Mouse (Mus musculus) liver, embryonic 16.5 days (tissue): ENCODE measurements around the gene Gm28048. TPM values are rescaled to one million over a fixed set of nuclear protein-coding genes. Genes with fewer than 3 reads are reported as not detected.

Experiments
- ATAC-seq: fragments of 200-750 bp; cut with Nextera tagmentation; 2 replicates; pipeline ENCODE4 v1.8.0; 2017; ENCODE audit warnings: low read depth, mild to moderate bottlenecking, moderate number of reproducible peaks, moderate library complexity
- H3K27ac ChIP-seq: fragments of 300-500 bp; sonication (generic); 2 replicates; pipeline ENCODE4 v1.5.1; 2014; ENCODE audit warnings: mild to moderate bottlenecking, low read length
- H3K27me3 ChIP-seq: fragments of 300-500 bp; sonication (generic); 2 replicates; pipeline ENCODE4 v1.6.1; 2014; ENCODE audit warnings: low read depth, low read length, mixed read lengths; ENCODE audit not compliant: control insufficient read depth, insufficient read depth
- H3K36me3 ChIP-seq: fragments of 300-500 bp; sonication (generic); 2 replicates; pipeline ENCODE4 v1.6.1; 2014; ENCODE audit warnings: mild to moderate bottlenecking; ENCODE audit not compliant: control insufficient read depth, insufficient read depth
- H3K4me1 ChIP-seq: fragments of 300-500 bp; sonication (generic); 2 replicates; pipeline ENCODE4 v1.6.1; 2014; ENCODE audit warnings: low read depth, low read length, mixed read lengths; ENCODE audit not compliant: control insufficient read depth
- H3K4me2 ChIP-seq: fragments of 300-500 bp; sonication (generic); 2 replicates; pipeline ENCODE4 v1.6.1; 2014; ENCODE audit warnings: low read depth, low read length, mixed read lengths
- H3K4me3 ChIP-seq: fragments of 300-500 bp; sonication (generic); 2 replicates; pipeline ENCODE4 v1.5.1; 2014; ENCODE audit warnings: low read depth, mild to moderate bottlenecking, low read length
- H3K9ac ChIP-seq: fragments of 300-500 bp; sonication (generic); 2 replicates; pipeline ENCODE4 v1.6.1; 2014; ENCODE audit warnings: low read depth, low read length
- H3K9me3 ChIP-seq: fragments of 300-500 bp; sonication (generic); replicated peaks from 2 replicates; pipeline ENCODE4 v1.6.1; 2016; ENCODE audit warnings: low read length; ENCODE audit not compliant: control insufficient read depth
- WGBS: fragments of 180-500 bp; shearing (Covaris S2); extraction: QIAGEN DNeasy Blood & Tissue Kit; methylation state at CpG from one replicate; pipeline ENCODE4 v1.1.7; 2014; ENCODE audit not compliant: insufficient replicate concordance; 5-methylcytosine and 5-hydroxymethylcytosine counted together
- polyA plus RNA-seq: library from polyadenylated mRNA; unstranded; fragments of >200 nt; fragmentation: Nextera tagmentation; extraction: Ambion mirVana; gene quantifications from 2 replicates; pipeline ENCODE4 v1.2.1, GENCODE M21; 2015

Gm28048 gene
- polyA plus RNA-seq, 1 experiment from 2014 or later, result 6.4 TPM

- Histone ChIP-seq H3K9ac (no peak overlapping the region), H3K27me3 (no peaks in the 10 kb centered on the region), H3K4me2 (no peak overlapping the region), H3K4me3 (no peak overlapping the region), H3K36me3 (no peaks in the 10 kb centered on the region), H3K9me3 (no peaks in the 10 kb centered on the region), H3K4me1 (no peaks in the 10 kb centered on the region; the same call in 1 of the 2 replicates), H3K27ac (no peak overlapping the region)
- no peak for ATAC-seq
- 52% methylated on average over 3 of the region's 3 CpGs for WGBS
These were observed 88.8 kb downstream of the Gm28048 start for GRCm38 (mm10) chr11:22893075-22893474.

GRCm38 (mm10) chr11:22892466-22892865 is 89.4 kb downstream of the Gm28048 start:
- 65% methylated on average over 6 of the region's 6 CpGs for WGBS
- Histone ChIP-seq H3K27me3 (no peaks in the 10 kb centered on the region), H3K4me2 (no peak overlapping the region), H3K4me1 (no peaks in the 10 kb centered on the region; the same call in 1 of the 2 replicates), H3K36me3 (no peaks in the 10 kb centered on the region), H3K9ac (no peak overlapping the region), H3K27ac (no peak overlapping the region), H3K9me3 (no peaks in the 10 kb centered on the region), H3K4me3 (no peak overlapping the region)
- ATAC-seq, result no peak

- H3K27me3 ChIP-seq, result no peaks in the 10 kb centered on the region
- H3K27ac ChIP-seq, result no peak overlapping the region
- H3K9ac ChIP-seq, result no peak overlapping the region
- no peaks in the 10 kb centered on the region; the same call in 1 of the 2 replicates for H3K4me1 ChIP-seq
- no peaks in the 10 kb centered on the region for H3K36me3 ChIP-seq
- no peak overlapping the region for H3K4me3 ChIP-seq
- 51% methylated on average over 7 of the region's 7 CpGs for WGBS
- H3K9me3 ChIP-seq, result no peaks in the 10 kb centered on the region
- H3K4me2 ChIP-seq, result no peak overlapping the region; the same call in 1 of the 2 replicates
- ATAC-seq, result peak; percentile 67
These were observed 90.0 kb downstream of the Gm28048 start for GRCm38 (mm10) chr11:22891876-22892275.

DNA sequence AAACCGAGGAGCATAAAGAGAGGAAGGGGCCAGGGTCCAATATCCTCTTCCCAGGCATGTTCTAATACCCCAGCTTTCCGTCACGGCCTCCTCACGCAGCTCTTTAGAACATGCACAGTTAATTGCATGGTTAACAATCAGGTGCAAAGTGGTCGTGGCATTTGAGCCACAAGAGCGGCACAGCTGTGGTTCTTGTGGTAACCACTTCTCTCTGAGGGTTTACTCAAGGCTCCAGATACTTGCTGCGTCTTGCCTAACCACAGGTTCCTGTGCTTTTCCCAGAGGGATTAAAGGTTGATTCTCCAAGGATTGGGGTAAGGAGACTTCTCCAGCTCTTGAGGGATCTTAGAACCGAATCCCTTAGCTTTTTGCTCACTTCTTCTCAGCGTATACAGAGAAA is 90.6 kb downstream of the Gm28048 start:
- H3K4me3 ChIP-seq, result no peak overlapping the region
- no peaks in the 10 kb centered on the region for H3K27me3 ChIP-seq
- ATAC-seq, result no peak
- no peak overlapping the region for H3K9ac ChIP-seq
- H3K4me2 ChIP-seq, result no peak overlapping the region
- no peak overlapping the region for H3K27ac ChIP-seq
- WGBS, result 36% methylated on average over 9 of the region's 9 CpGs
- no peaks in the 10 kb centered on the region for H3K36me3 ChIP-seq
- no peaks in the 10 kb centered on the region for H3K9me3 ChIP-seq
- no peaks in the 10 kb centered on the region; the same call in 1 of the 2 replicates for H3K4me1 ChIP-seq

DNA sequence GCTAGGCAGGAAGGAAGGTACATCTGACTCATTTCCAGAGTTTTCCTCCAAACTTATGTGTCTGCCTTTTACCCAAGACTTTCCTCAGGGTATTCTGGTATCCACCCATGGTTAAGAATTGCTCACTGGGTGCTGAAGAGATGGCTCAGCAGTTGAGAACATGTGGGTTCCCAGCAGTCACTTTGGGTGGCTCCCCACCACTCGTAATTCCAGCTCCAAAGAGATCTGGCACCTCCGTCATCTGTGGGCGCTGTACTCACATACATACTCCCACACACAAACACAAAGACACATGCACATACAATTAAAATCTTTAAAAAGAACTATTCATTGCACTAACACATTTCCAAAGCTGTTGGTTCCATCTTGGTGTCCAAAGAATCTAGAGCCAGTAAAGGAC is 92.7 kb downstream of the Gm28048 start:
- Histone ChIP-seq H3K4me2 (no peak overlapping the region), H3K27ac (no peak overlapping the region), H3K27me3 (no peaks in the 10 kb centered on the region), H3K4me1 (no peaks in the 10 kb centered on the region; the same call in 1 of the 2 replicates), H3K36me3 (no peaks in the 10 kb centered on the region), H3K9me3 (no peaks in the 10 kb centered on the region), H3K9ac (no peak overlapping the region), H3K4me3 (no peak overlapping the region)
- 81% methylated on average over 3 of the region's 3 CpGs for WGBS
- ATAC-seq, result no peak

DNA sequence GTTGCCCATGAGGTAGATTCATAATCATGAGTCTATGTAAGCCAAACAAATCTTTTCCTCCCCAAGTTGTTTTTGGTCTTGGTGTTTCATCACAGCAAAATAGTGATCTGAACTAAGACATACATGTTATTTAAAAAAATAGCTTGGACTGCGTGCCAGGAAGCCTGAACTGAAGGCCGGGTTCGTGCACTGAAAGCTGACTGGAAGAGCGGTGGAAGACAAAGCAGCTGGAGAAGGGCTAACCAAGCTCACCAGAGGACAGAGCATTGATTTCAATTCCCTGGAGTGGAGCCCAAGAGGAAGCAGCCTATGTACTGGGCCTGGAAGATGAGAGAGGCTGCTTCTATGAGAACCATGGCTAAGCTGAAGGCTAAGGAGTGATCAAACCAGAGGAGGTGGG is 94.9 kb downstream of the Gm28048 start:
- Histone ChIP-seq H3K4me3 (no peak overlapping the region), H3K36me3 (no peaks in the 10 kb centered on the region), H3K27me3 (no peaks in the 10 kb centered on the region), H3K9me3 (no peaks in the 10 kb centered on the region), H3K4me2 (no peak overlapping the region), H3K9ac (no peak overlapping the region), H3K27ac (no peak overlapping the region), H3K4me1 (no peaks in the 10 kb centered on the region; the same call in 1 of the 2 replicates)
- ATAC-seq, result no peak
- WGBS, result 82% methylated on average over 4 of the region's 4 CpGs

- 30% methylated on average over 1 of the region's 1 CpGs for WGBS
- Histone ChIP-seq H3K9ac (no peak overlapping the region), H3K27me3 (no peaks in the 10 kb centered on the region), H3K4me3 (no peak overlapping the region), H3K4me1 (no peaks in the 10 kb centered on the region; the same call in 1 of the 2 replicates), H3K27ac (no peak overlapping the region), H3K36me3 (no peaks in the 10 kb centered on the region), H3K9me3 (no peaks in the 10 kb centered on the region), H3K4me2 (no peak overlapping the region)
- ATAC-seq, result no peak
These were observed 96.5 kb downstream of the Gm28048 start for GRCm38 (mm10) chr11:22885350-22885749.

DNA sequence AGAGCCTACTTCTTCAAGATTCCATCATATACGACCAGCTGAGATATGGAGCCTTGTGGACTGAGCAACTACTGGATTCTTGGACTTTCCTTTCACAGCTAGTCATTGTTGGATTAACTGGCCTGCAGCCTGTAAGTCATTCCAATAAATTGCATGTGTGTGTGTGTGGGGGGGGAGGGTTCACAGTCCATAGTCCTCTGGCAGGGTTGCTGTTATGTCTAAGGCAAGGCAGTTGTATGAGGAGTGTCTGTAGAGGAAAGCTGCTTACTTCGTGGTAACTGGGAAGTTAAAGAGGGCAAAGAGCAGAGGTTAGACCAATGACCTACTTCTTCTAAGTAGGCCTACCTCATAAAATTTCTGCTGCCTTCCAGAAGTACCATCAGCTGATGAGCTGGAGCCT is 98.2 kb downstream of the Gm28048 start:
- no peak overlapping the region for H3K9ac ChIP-seq
- H3K4me1 ChIP-seq, result no peaks in the 10 kb centered on the region; the same call in 1 of the 2 replicates
- 53% methylated on average over 2 of the region's 2 CpGs for WGBS
- H3K9me3 ChIP-seq, result no peaks in the 10 kb centered on the region
- H3K36me3 ChIP-seq, result no peaks in the 10 kb centered on the region
- no peak overlapping the region for H3K4me3 ChIP-seq
- no peaks in the 10 kb centered on the region for H3K27me3 ChIP-seq
- H3K4me2 ChIP-seq, result no peak overlapping the region
- ATAC-seq, result peak; percentile 35; the same call in 1 of the 2 replicates
- H3K27ac ChIP-seq, result no peak overlapping the region

- H3K36me3 ChIP-seq, result no peaks in the 10 kb centered on the region
- no peak overlapping the region for H3K4me2 ChIP-seq
- no peaks in the 10 kb centered on the region for H3K9me3 ChIP-seq
- H3K4me3 ChIP-seq, result no peak overlapping the region
- no peak for ATAC-seq
- no peak overlapping the region for H3K9ac ChIP-seq
- H3K4me1 ChIP-seq, result no peaks in the 10 kb centered on the region
- no peak overlapping the region for H3K27ac ChIP-seq
- no peaks in the 10 kb centered on the region for H3K27me3 ChIP-seq
These were observed 99.0 kb downstream of the Gm28048 start for GRCm38 (mm10) chr11:22882926-22883325.
